Mouse (Mus musculus): ENCODE measurements at regions not wholly inside any gene's neighbourhood (a gene's known extent, or its start where the extent isn't known, plus 50 kb on each side); places are given as distances from the start of the nearest gene placed in this dataset.

DNA sequence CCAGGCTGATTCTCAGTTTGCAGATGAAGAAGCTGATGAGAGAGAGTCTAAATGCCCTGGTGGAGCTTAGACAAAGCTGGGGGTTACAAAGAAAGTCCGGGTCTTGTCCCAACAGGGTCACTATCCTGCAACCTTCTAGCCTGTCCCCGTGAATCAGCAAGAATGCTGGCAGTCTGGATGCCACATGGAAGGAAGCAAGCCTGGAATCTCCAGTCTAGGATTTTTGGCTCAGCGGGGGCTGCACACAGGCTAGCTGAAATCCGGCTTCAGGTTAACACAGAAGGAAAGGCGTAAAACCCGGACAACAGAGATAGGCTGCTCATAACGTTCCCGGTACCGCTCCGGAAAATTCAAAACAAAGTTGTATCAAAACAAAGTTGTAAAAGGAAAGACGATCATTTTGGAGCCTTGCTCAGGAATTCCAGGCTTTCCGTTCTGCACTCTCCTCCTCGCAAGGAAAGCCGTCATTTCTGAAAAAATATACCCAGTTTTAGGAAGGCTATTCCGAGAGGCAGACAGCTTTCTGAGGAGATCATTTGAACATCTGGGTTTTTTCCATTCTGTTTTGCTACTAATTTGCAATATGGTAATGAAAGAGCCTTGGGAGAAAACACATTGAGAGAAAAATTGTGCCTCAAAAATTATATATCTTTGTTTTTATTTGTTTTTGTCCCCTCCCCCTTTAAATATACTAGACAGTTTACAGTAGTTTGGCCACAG is 92.0 kb downstream of the Gja1 start:
- H3K4me1 ChIP-seq (ENCODE audit: control insufficient read depth in 1 of 2, insufficient read depth in 2 of 2, low read length in 2 of 2), result no peaks in the 10 kb centered on the region
- no peak for DNase-seq (ENCODE audit: low read depth, low spot score)
- no peak overlapping the region for H3K27ac ChIP-seq (ENCODE audit: control insufficient read depth, low read depth, low read length)
- H3K36me3 ChIP-seq (ENCODE audit: control insufficient read depth in 1 of 2, insufficient read depth in 2 of 2, low read length in 2 of 2), result no peaks in the 10 kb centered on the region
- TF ChIP-seq KAT2A (conservative IDR thresholded peaks at IDR 0.05; ENCODE audit: low read depth, low read length) (no peak), MEF2A (IDR thresholded peaks at IDR 0.05; ENCODE audit: extremely low read depth, insufficient replicate concordance, low read depth, low read length, poor library complexity, severe bottlenecking) (no peak), POLR2AphosphoS5 (IDR thresholded peaks at IDR 0.05; ENCODE audit: borderline replicate concordance, low read depth, low read length) (no peak), RCOR1 (IDR thresholded peaks at IDR 0.05; ENCODE audit: low read depth, low read length) (no peak), SIN3A (IDR thresholded peaks at IDR 0.05; ENCODE audit: low read length) (no peak), E2F4 (IDR thresholded peaks at IDR 0.05; ENCODE audit: borderline replicate concordance, low read depth, low read length) (no peak), ETS1 (IDR thresholded peaks at IDR 0.05; ENCODE audit: low read depth, low read length) (no peak), CHD1 (IDR thresholded peaks at IDR 0.05; ENCODE audit: low read depth, low read length) (no peak), MYC (IDR thresholded peaks at IDR 0.05; ENCODE audit: low read depth, low read length) (no peak), MAZ (IDR thresholded peaks at IDR 0.05; ENCODE audit: low read depth, low read length) (no peak), RAD21 (IDR thresholded peaks at IDR 0.05; ENCODE audit: low read depth, low read length) (no peak), NELFE (IDR thresholded peaks at IDR 0.05; ENCODE audit: low read depth, low read length) (no peak), JUND (IDR thresholded peaks at IDR 0.05; ENCODE audit: low read depth, low read length) (no peak), BHLHE40 (IDR thresholded peaks at IDR 0.05; ENCODE audit: borderline replicate concordance, low read depth, low read length) (no peak), GATA1 (IDR thresholded peaks at IDR 0.05; ENCODE audit: low read depth, low read length) (no peak)
- no peak overlapping the region for H3K4me3 ChIP-seq (ENCODE audit: control insufficient read depth in 1 of 2, insufficient read depth in 1 of 2, low read depth in 2 of 2, low read length in 2 of 2)
- no peaks in the 10 kb centered on the region for H3K9me3 ChIP-seq (replicated peaks; ENCODE audit: insufficient read depth, low read length)
- H3K27me3 ChIP-seq (ENCODE audit: control insufficient read depth in 1 of 2, insufficient read depth in 2 of 2, low read length in 2 of 2), result no peaks in the 10 kb centered on the region
- no peaks in the 10 kb centered on the region for H3K79me2 ChIP-seq (ENCODE audit: control insufficient read depth, insufficient read depth, low read length, poor library complexity)
- no peak overlapping the region for H3K9ac ChIP-seq (ENCODE audit: control insufficient read depth, low read depth, low read length, poor library complexity, severe bottlenecking)

DNA sequence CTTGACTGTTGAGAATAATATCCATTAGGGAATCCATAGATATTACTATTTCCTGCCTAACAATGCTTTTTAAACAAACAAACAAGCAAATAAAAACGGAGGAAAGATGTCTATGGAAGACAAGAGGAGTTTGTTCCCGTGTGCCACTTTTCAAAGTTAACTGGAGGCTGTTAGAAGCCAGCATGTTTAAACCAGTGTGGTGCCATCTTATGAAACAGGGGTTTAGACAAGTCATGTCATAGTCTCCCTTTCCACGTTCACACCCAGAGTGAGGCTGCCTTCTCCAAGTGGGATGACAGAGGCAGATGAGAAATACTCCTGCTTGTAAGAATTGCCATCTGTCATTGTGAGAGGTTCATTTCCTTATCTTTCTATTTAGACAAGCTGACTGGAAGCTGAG is 92.8 kb downstream of the Gja1 start:
- no peaks in the 10 kb centered on the region for H3K9me3 ChIP-seq (replicated peaks; ENCODE audit: insufficient read depth, low read length)
- no peaks in the 10 kb centered on the region for H3K27me3 ChIP-seq (ENCODE audit: control insufficient read depth in 1 of 2, insufficient read depth in 2 of 2, low read length in 2 of 2)
- no peak overlapping the region for H3K9ac ChIP-seq (ENCODE audit: control insufficient read depth, low read depth, low read length, poor library complexity, severe bottlenecking)
- H3K4me1 ChIP-seq (ENCODE audit: control insufficient read depth in 1 of 2, insufficient read depth in 2 of 2, low read length in 2 of 2), result no peaks in the 10 kb centered on the region
- H3K27ac ChIP-seq (ENCODE audit: control insufficient read depth, low read depth, low read length), result no peak overlapping the region
- H3K36me3 ChIP-seq (ENCODE audit: control insufficient read depth in 1 of 2, insufficient read depth in 2 of 2, low read length in 2 of 2), result no peaks in the 10 kb centered on the region
- DNase-seq (ENCODE audit: low read depth, low spot score), result no peak
- H3K79me2 ChIP-seq (ENCODE audit: control insufficient read depth, insufficient read depth, low read length, poor library complexity), result no peaks in the 10 kb centered on the region
- H3K4me3 ChIP-seq (ENCODE audit: control insufficient read depth in 1 of 2, insufficient read depth in 1 of 2, low read depth in 2 of 2, low read length in 2 of 2), result no peak overlapping the region
- TF ChIP-seq MAX (IDR thresholded peaks at IDR 0.05; ENCODE audit: low read length), result no peak
